Mouse (Mus musculus): ENCODE data around the gene Vmn1r39. TPM values are rescaled to one million over a fixed set of nuclear protein-coding genes. Genes with fewer than 3 reads are reported as not detected.
"Not testable (repeated sequence)": the region's sequence is repeated elsewhere in the genome, so short reads cannot be mapped to it uniquely, and the experiment has no call there.

The Vmn1r39 gene
- total and polyA plus RNA-seq, 2 experiments from 2014 or later, result not detected

- no peak overlapping the region for H3K4me2 ChIP-seq (ENCODE audit: low read depth, low read length)
- TF ChIP-seq CTCF (IDR thresholded peaks at IDR 0.05; ENCODE audit: low read depth), result no peak
- no peak overlapping the region for H3K27ac ChIP-seq
- no peaks in the 10 kb centered on the region for H3K27me3 ChIP-seq (ENCODE audit: insufficient read depth, low read length)
- ATAC-seq (no peak), DNase-seq (ENCODE audit: low spot score) (no peak)
- no peaks in the 10 kb centered on the region for H3K9me3 ChIP-seq (ENCODE audit: low read length)
- 35% methylated on average over 1 of the region's 1 CpGs for WGBS
- no peak overlapping the region for H3K4me3 ChIP-seq (ENCODE audit: low read length)
- H3K9ac ChIP-seq (replicated peaks; ENCODE audit: low read length), result no peak overlapping the region
- H3K36me3 ChIP-seq (ENCODE audit: insufficient read depth, low read length), result no peaks in the 10 kb centered on the region
- no peaks in the 10 kb centered on the region for H3K4me1 ChIP-seq (ENCODE audit: insufficient read depth, low read length)
Observed at GRCm38 (mm10) chr6:66806311-66806710, 4.1 kb downstream of the Vmn1r39 start.

GRCm38 (mm10) chr6:66805713-66806112, 4.7 kb downstream of the Vmn1r39 start:
- Histone ChIP-seq H3K4me2 (ENCODE audit: low read depth, low read length) (no peak overlapping the region), H3K36me3 (ENCODE audit: insufficient read depth, low read length) (no peaks in the 10 kb centered on the region), H3K4me3 (ENCODE audit: low read length) (no peak overlapping the region), H3K9me3 (ENCODE audit: low read length) (no peaks in the 10 kb centered on the region), H3K27me3 (ENCODE audit: insufficient read depth, low read length) (no peaks in the 10 kb centered on the region), H3K9ac (replicated peaks; ENCODE audit: low read length) (no peak overlapping the region), H3K27ac (no peak overlapping the region), H3K4me1 (ENCODE audit: insufficient read depth, low read length) (no peaks in the 10 kb centered on the region)
- TF ChIP-seq CTCF (IDR thresholded peaks at IDR 0.05; ENCODE audit: low read depth), result no peak
- ATAC-seq, result no peak
- WGBS, result 91% methylated on average over 3 of the region's 3 CpGs
- no peak for DNase-seq (ENCODE audit: low spot score)

- H3K27ac ChIP-seq; H3K9me3 ChIP-seq (ENCODE audit: low read length); H3K9ac ChIP-seq (replicated peaks; ENCODE audit: low read length); ATAC-seq; H3K4me3 ChIP-seq (ENCODE audit: low read length); DNase-seq (ENCODE audit: low spot score); H3K4me1 ChIP-seq (ENCODE audit: insufficient read depth, low read length); H3K27me3 ChIP-seq (ENCODE audit: insufficient read depth, low read length); H3K4me2 ChIP-seq (ENCODE audit: low read depth, low read length); H3K36me3 ChIP-seq (ENCODE audit: insufficient read depth, low read length): not testable (repeated sequence)
Observed at GRCm38 (mm10) chr6:66782527-66782926, 27.9 kb downstream of the Vmn1r39 start, which contains the start of gene Vmn1r38. Gene Vmn1r38 (minus strand): TSS chr6:66782627.

Other genes starting within 250 kb of the Vmn1r39 start
- not detected in 2 replicates for gene Vmn1r33, start 192.3 kb downstream of the Vmn1r39 start, total RNA-seq (2014; rRNA removed)
- not detected in 2 replicates for gene Vmn1r33, start 192.3 kb downstream of the Vmn1r39 start, polyA plus RNA-seq (2015; fragmentation: Nextera tagmentation; extraction: Ambion mirVana)
- not detected in 2 replicates for gene Vmn1r34, start 166.7 kb downstream of the Vmn1r39 start, total RNA-seq (2014; rRNA removed)
- not detected in 2 replicates for gene Vmn1r34, start 166.7 kb downstream of the Vmn1r39 start, polyA plus RNA-seq (2015; fragmentation: Nextera tagmentation; extraction: Ambion mirVana)
- not detected in 2 replicates for gene Vmn1r35, start 124.7 kb downstream of the Vmn1r39 start, total RNA-seq (2014; rRNA removed)
- not detected in 2 replicates for gene Vmn1r35, start 124.7 kb downstream of the Vmn1r39 start, polyA plus RNA-seq (2015; fragmentation: Nextera tagmentation; extraction: Ambion mirVana)
- gene Vmn1r36, start 91.4 kb downstream of the Vmn1r39 start, total RNA-seq (2014; rRNA removed), result not detected in 2 replicates
- not detected in 2 replicates for gene Vmn1r36, start 91.4 kb downstream of the Vmn1r39 start, polyA plus RNA-seq (2015; fragmentation: Nextera tagmentation; extraction: Ambion mirVana)
- gene Vmn1r37, start 81.2 kb downstream of the Vmn1r39 start, total RNA-seq (2014; rRNA removed), result 0.37 TPM in 1 of 2 replicates, not detected in the other
- 0.18 TPM in 1 of 2 replicates, not detected in the other for gene Vmn1r37, start 81.2 kb downstream of the Vmn1r39 start, polyA plus RNA-seq (2015; fragmentation: Nextera tagmentation; extraction: Ambion mirVana)
- gene Vmn1r38, start 28.0 kb downstream of the Vmn1r39 start, total RNA-seq (2014; rRNA removed), result not detected in 2 replicates
- gene Vmn1r38, start 28.0 kb downstream of the Vmn1r39 start, polyA plus RNA-seq (2015; fragmentation: Nextera tagmentation; extraction: Ambion mirVana), result not detected in 2 replicates
- 43.5 and 55.2 TPM in 2 replicates for gene Gng12, start 85.8 kb upstream of the Vmn1r39 start, total RNA-seq (2014; rRNA removed)
- 91.4 and 102 TPM in 2 replicates for gene Gng12, start 85.8 kb upstream of the Vmn1r39 start, polyA plus RNA-seq (2015; fragmentation: Nextera tagmentation; extraction: Ambion mirVana)
- gene Gadd45a, start 226.8 kb upstream of the Vmn1r39 start, total RNA-seq (2014; rRNA removed), result 7.9 and 14.9 TPM in 2 replicates
- gene Gadd45a, start 226.8 kb upstream of the Vmn1r39 start, polyA plus RNA-seq (2015; fragmentation: Nextera tagmentation; extraction: Ambion mirVana), result 16.2 and 16.9 TPM in 2 replicates